Mouse (Mus musculus): Measurements from ENCODE around the gene Bspry.

The Bspry gene

DNA sequence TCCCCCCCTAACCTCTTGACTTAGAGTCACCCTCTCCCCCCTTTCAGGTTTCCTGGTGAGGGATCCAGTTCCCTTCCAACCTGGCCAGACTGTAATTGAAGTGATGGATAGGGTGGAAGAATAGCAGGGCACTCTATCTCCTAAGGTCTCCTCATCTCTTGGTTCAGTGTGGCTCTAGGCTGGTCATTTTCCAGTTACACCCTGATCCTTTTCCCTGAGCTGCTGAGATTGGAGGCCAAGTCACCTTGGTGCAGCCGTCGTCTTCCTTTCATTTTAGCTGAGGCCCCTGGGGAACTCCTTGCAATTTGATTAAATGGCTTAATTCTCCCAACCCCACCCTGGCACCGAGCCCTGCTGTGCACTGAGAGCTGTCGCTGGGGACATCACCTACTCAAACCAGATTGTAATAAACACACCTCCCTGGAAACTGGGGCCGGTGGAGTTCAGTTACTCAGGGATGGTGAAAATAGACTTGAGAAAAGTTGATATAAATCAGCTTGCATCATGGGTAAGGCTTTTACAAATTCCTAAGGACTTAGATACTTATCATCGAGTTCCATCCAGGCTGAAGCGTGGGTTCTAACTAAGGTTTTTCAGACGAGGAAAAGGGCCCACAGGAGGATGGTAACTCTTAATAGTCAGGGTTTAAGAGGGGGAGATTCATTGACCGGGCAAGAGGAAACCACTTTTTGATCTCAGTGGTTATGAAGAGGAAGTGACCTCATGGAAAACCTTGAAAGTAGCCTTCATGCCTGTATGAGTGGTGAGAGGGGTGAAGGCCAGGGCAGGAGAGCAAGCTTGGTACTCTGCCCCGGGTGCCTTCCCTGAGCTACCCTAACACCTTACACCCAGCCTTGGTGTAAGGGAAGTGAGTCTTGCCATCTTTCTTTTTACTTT lies 1.1 kb downstream of the Bspry start:
- no peak for DNase-seq (ENCODE audit: low spot score in 2 of 2)

DNA sequence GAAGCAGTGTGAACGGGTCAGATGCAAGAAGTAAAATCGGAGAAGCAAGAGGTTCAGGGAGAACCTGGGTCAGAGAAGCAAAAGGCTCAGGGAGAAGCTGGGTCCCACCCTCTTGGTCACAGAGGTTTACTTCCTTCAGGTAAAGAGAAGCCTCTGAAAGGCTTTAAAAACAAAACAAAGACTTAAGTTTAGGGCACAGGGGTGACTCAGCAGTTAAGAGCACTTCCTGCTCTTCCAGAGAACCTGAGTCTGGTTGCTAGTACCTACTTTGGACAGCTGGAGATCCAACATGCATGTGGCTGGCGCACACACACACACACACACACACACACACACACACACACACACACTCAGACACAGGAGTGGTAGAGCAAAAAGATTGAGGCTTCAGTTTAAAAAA lies 5.1 kb downstream of the Bspry start:
- DNase-seq (ENCODE audit: low spot score in 2 of 2): no peak

DNA sequence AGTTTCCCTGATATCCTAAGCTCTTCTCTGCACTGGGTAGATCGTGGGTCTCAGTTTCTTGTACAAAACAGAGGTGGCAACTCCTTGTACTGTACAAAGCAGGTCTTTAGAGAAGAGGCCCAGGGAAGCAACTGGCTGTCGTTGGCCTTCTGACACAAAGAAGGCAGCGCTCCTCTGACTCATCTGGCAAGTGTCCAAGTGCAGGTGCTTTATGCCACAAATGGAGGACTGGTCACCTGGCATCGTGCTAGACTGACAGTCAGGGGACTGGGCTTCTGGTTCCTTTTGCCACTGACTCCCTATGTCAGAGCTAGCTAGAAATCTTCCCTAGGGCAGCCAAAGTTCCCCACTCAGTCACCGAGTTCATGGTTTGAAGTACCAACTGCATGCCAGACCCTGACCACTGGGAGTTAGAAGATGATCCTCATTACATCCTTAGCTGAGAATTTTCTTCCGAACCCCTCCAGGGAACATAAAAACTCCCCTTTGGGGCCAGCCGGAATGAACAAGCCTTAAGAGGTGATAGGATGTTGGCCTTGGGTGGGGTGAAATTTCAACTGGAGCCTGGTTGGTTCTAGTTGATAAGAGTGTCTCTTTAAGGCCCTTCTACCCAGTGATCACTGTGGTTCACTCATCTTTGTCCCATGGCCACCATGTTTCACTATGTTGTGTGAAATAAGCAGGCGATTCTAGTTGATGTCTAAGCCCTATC lies 5.8 kb downstream of the Bspry start:
- peak; percentile 33 to 50 for DNase-seq (ENCODE audit: low spot score in 2 of 2)

DNA sequence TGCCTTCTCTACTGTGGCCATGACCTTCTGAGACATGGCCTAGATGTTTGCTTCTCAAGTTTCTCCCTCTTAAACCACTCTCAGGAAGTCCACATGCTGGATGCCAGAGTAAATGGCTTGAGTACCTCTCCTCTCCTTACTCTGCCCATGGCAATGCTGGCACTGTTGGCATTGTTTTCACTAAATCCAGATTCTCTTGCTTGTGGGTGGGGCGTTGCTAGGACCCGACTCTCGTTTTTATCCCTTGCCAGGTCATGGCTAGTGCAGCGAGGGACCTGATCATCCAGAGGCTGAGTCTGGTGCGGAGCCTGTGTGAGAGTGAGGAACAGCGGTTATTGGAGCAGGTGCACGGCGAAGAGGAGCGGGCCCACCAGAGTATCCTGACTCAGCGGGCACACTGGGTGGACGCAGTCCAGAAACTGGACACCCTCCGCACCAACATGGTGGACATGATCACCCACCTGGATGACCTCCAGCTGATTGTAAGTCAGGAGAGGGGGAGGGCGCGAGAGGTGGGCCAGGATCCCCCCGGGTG lies 6.4 kb downstream of the Bspry start:
- no peak for DNase-seq (ENCODE audit: low spot score in 2 of 2)

DNA sequence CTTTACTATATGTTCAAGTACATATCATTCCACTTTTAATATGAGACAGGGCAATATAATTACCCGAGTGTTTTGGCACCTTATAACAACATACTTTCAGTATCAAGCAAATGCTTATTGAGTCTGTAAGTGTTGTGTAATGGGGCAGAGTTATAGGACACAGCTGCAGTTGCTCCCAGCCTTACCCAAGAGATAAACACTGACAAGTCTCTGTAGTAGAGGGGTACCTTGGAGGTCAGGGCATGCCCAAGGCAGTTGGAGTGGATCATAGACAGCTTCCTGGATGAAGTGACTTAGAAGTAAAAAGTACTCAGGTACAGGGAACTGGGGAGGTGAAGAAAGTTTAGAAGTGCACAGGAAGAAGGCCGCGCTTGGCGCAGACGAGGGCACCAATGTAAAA lies 7.3 kb downstream of the Bspry start:
- no peak for DNase-seq (ENCODE audit: low spot score in 2 of 2)

DNA sequence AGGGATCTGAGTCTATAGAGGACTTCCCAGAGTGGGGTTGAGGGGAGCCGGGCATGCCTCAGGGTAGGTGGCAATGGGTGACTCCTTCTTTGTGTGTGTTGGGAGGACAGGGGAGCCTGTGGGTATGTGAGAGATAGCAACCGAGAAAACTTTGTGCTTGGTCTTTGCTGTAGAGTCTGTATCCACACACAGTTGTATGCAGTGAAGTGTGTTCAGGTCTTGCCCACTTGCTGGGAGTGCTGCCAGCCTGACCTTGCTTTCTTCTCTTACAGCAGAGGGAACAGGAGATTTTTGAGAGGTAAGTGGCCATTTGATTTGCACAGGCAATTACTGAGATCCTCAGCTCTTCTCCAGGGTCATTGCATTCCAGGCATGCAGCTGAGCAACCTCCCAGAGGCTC lies 8.1 kb downstream of the Bspry start:
- no peak for DNase-seq (ENCODE audit: low spot score in 2 of 2)

DNA sequence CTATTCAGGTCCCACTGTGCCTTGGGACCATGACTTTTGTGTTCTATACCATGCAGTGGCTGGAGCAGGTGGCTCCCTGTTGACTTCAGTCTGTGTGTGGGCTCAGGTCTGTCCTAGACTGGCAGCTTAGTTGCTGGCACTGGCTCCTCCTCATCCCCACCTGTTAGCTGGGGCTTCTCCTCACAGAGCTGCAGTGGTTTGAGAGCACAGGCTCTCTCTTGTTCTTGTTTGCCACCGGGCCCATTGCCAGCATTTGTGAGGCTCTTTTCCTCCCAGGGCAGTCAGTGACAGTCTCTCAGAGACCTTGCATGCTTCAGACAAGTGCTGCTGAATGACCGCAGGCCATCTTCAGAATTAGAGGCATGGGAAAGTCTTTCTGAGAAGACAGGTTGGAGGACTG lies 12.8 kb downstream of the Bspry start:
- DNase-seq (ENCODE audit: low spot score in 2 of 2): no peak

DNA sequence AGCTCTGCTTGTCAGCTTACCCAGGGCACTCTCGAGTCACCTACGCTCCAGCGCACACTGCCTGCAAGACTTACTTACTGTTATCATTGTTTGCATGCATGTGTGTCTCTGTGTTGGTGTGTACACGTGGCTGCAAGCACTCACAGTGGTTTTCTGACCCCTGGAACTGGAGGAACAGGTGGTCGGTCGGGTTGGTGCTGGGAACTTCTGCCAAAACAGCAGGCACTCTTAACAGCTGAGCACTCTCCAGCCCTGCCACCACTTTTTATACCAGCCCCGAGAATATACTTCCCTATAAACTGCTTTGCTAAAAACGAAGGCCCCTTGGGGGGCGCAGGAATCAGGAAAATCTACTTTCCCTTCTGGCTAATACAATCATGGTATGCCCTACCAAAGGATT lies 14.4 kb downstream of the Bspry start:
- DNase-seq (ENCODE audit: low spot score in 2 of 2): no peak

DNA sequence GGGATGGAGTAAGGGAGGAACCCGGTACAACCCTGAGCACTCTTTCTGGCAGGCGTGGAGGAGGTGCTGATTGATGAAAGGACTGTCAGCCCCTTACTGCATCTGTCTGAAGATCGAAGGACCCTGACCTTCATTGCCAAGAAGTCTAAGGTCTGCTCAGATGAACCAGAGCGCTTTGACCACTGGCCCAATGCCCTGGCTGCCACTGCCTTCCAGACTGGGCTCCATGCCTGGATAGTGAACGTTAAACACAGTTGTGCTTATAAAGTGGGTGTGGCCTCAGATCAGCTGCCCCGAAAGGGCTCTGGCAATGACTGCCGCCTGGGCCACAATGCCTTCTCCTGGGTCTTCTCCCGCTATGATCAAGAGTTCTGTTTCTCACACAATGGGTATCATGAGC lies 16.1 kb downstream of the Bspry start:
- DNase-seq (ENCODE audit: low spot score in 2 of 2): no peak

DNA sequence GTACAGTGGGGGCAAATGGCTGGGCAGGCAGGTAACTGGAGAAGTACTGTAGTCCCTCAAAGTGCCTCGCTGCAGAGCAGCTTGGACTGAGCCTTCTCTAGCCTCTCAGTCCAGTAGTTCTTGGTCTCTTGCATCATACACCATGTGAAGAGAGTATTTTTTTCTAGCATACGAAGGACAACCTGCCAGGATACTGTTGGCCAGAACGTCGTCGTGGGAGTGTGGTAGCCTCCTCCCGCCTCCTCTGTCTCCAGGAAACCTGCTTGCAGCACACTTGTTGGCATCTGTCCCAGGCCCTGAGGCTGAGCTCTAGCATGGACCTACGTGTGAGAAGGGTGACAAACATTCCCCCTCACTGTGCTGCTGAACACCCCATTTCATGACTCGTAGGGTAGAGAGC lies 17.0 kb downstream of the Bspry start:
- DNase-seq (ENCODE audit: low spot score in 2 of 2): peak in 1 of 2 experiments; percentile 72

DNA sequence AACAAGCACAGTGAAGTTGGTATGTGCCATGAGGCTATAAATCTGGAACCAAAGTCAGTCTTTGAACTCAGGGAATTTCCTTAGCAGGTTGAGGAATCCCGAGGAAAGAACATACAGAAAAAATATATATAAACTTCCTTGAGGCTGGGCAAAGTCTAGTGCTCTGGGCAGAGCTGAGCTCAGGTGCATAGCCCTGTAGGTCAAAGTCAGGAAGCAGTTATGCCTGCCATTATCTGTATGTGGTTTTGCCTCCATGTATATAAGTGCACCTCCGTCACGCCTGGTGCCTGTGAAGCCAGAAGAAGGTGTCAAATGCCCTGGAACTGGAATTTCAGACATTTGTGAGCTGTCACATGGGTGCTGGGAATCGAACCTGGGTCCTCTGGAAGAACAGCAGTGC lies 20.9 kb downstream of the Bspry start:
- no peak for DNase-seq (ENCODE audit: low spot score in 2 of 2)

DNA sequence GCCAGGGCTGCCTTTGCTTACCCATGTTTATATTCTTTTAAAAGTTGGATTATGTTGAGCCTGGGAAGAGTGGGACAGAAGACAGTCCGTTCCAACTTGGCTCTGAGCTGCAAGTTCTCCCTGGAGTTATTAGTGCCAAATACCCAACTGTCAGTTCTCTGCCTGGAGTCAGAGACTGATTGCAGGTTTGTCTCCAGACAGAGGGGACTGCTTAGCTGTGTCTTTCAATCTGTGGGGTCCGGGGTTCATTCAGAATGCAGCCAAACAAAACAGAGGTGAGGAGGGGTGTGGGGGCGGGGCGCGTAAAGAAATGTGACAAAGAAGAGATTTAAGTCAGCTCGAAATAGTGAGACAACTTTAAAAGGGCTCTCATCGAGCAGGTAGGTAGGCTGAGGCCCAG lies 21.7 kb downstream of the Bspry start:
- DNase-seq (ENCODE audit: low spot score in 2 of 2): no peak

DNA sequence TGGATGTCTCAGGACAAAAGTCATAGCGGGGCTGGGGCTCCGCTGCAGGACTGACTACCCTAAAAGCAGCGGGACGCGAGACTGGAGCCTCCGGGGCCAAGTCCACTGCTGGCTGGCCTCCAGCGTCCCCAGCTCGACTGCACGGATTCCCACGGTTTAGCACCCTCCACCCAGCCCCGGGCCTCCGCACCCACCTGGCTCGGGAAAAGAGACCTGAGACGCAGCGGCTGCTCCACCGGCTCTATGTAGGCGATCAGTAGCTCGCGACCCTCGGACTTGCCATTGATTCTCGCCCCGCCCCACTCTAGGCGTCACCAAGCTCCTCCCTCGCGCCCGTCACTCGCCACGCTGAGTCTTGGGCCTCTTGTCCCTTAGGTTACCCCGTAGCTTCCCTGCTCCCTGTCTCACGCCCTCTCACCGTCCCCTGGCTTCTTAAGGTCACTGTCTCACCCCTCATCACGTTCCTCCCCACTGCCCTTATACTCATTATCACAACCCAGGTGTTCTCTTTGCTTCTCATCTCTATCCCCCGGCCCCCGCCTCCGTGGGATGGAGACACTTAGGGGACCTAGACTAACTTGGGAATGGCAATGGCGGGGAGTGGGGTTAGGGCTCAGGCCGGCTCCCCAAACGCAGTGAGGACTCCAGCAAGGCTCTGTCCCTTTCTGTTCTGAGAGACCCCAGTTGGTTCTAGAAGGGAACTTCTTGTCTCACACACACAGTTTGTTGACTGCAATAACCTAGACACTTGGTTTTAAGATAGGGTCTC lies 22.3 kb downstream of the Bspry start:
- peak; percentile 84 to 92 for DNase-seq (ENCODE audit: low spot score in 2 of 2)

DNA sequence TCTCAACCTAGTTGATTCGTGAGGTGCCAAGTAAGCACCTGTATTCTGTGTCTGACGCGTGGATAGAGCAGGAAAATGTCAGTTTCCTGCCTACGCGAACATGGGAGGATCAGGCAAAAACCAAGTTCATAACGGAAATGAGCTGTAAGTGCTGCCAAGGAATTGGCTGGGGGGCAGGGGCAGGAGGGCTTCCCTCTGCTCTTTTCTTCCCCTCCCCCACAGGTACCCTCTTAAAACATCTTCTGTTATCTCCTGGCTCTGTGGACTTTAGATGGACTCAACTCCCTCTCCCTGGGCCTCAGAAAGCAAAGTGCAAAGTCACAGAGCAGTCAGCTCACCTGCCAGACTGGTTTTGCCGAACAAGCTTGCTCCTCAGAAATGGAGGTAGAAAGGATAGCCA lies 23.1 kb downstream of the Bspry start:
- DNase-seq (ENCODE audit: low spot score in 2 of 2): no peak

DNA sequence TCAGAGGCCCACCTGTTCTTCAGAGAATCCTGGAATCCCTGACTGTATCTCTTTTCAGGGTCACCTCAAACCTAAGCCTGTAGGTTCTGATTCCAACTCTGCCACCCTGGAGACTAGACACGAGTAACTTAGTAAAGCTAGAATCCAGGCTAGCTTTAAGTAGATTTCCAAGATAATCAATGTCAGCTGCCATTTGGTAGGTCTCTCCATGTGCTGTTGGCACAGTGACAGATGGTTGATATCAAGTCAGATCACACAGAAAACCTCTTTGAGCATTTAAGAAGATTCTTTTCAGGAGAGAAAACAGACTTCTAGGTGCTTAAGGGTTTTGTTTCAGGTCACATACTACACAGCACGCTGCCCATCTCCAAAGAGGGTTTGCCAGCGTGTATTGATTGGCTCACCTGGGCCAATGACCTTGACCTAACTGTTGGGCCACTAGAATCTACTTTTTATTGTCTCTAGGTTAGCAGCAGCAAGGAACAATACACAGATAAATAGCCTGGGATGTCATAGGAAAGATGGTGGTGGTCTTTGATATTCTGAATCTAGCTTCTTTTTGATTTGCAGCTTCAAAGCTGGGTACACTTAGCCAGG lies 23.6 kb downstream of the Bspry start, which contains the start of gene Hdhd3:
Hdhd3 (minus strand) TSS at position 94 of the 597 bp plus-strand sequence.
- no peak for DNase-seq (ENCODE audit: low spot score in 2 of 2)

DNA sequence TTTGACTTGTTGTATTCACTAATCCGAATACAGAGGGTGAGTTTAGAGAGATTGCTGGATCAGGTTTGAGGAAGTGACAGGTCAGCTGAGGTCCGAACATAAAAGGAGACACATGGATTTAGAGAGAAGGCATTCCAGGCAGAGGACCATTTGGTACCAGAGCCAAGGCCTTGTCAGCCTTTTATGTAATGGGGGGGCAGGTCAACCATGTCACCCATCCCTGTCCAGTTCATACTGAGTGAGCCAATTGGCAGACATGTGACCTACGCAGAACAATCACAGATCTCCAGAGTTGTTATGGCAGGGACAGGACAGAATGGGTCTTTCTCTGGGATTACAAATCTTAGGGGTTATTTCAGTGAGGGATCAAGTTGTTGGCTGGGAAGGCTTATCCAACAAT lies 26.1 kb downstream of the Bspry start:
- DNase-seq (ENCODE audit: low spot score in 2 of 2): no peak

DNA sequence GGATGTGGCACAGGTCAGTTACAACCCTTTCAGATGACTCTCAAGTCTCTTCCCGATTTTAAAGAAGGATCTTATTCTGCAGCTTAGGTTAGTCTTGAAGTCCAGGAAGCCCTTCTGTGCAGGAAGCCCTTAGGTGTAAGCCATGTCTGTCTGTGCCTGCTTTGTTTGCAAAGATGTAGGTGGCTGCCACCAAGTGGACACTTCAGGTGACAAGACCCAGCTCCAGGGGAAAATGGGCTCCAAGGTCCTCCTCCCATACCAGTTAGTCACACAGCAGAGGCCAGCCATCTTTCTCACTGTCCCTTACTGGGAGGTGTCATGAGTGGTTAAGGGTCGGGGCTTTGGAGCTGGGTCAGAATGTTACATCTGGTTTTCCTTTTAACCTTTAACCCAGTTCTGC lies 26.9 kb downstream of the Bspry start:
- DNase-seq (ENCODE audit: low spot score in 2 of 2): no peak

DNA sequence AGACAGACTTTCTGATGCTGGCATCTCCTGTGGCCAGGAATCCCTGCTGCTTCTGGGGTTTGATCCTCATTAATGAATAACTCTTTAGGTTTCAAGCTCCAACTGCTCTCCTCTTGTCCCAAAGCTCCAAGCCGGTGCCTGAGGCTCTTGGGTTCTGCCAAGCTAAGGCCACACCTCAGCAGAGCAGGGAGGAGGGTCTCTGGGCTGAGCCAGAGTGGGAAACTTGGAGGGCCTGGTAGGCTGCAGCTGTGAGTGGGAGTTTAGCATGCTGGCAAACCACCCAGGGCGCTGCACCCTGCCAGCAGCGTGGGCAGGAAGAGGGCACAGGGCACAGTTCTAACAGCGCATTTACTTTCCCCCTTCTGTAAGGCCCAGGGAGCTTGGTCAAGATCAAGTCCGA lies 29.0 kb downstream of the Bspry start:
- no peak for DNase-seq (ENCODE audit: low spot score in 2 of 2)

DNA sequence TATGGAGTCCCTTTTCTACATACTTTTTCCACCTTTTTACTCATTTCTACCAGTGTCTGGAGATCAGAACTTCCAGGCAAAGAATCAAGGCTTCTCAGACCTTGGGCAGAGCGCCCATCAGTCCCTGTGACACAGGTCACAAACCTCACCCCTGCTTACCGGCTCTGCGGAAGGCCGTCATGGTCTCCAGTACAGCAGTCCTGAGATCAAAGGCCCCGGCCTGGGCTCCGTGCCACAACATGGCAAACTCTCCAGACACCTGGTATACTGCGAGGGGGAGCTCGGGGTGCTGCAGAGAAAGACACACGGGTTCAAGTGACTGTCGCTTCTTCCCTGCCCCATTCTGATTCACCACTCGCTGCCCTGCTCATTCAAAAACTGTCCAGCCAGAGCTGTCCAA lies 30.1 kb downstream of the Bspry start:
- no peak for DNase-seq (ENCODE audit: low spot score in 2 of 2)

DNA sequence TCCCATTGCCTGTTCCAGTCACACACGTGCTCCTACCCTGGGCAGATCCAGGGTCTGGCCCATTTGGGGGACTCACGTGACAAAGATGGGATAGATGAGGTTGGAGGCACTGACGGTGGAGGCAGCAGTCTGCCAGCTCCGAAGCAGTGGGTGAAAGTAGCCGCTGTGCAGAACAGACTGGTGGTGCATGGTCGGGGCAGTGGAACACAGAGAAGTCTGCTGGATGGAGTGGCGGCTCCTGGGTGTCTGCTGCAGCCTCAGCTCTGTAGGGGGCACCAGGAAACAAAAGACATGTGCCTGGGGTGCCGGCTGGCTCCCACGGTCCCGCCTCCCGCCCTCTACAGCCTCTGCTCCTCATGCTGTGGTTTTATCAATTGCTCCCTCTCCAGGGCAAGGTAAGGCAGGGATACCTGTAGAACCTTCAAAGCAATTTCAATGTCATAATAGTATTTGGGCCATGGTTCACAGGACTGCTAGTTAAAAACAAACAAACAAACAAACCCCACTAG lies 34.2 kb downstream of the Bspry start:
- DNase-seq (ENCODE audit: low spot score in 2 of 2): no peak

DNA sequence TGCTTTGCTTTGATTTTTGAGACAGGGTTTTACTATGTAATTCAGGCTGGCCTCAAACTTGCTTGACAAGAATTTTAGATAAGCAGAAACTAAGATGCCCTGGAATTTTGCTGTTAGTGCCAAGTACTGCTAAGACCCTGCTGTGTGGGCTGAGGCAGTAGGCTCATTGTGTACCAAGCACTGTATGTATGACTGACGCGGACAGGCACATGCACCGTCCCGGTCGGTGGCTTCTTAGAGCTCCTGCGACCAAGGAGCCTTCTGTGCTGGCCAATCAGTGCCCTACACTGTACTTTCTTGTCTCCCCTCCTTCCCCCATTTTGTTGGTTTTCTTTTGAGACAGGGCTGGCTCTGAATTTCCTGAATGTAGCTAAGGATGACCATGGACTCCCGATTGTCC lies 35.1 kb downstream of the Bspry start:
- DNase-seq (ENCODE audit: low spot score in 2 of 2): no peak

DNA sequence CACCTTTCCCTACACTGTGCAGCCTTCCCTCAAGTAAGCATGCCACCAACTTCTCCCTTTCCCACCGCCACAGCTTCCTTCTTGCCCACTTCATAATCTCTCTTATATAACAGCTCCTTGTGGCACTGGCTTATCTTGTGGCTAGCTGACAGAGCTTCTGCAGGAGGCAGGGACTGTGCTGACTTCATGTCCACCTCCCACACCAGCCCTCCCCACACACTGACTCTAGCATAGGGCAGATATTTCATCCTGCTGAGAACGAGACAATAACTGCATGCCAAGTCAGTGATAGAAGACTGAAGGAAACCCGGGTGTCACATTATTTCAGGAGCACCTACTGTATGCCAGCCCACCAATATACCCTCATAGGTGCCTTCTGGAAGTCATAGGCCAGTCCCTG lies 35.6 kb downstream of the Bspry start:
- DNase-seq (ENCODE audit: low spot score in 2 of 2): no peak

Measured in urinary bladder, postnatal 36 days (tissue).